Mouse (Mus musculus) induced T-regulatory cell, adult 2 months (primary cell): ENCODE results near the gene Cxcr2.

Experiments
- DNase-seq: peaks from one replicate; pipeline ENCODE4 v3.0.0-alpha.2; 2012; ENCODE audit warnings: low read depth

Gene Cxcr2

DNA sequence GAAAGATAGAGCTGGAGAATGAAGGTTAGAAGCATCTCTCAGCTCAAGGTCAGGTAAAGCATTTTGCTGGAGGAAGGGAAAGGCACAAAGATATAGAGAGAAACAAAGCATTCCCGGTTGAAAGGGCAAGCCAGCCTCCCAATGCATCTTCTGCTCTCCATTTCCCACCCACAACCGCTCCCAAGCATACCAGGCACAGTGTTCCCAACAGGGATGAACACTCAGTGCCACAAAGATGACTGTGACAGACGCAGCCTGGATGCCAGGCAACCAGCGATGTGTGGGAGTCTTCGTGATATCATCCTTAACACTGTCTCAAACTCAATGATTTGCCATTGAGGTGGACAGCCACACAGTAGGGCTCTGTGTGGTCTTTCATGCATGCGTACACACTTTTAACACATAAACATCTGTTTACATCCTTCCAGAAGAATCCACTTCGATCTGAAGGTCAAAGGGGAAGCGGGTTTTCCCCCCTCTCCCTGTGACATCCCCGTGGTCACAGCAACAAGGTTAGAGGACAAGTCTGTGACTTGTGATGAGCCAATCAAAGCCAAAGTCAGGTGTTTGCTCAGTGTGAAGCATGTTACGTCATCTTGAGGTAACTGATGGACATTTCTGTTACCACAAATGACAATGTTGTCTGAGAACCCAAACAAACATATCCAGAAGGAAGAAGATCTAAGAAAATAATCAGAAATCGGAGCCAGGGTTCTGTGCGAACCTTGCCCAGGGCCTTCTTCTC, 44.1 kb downstream of the Cxcr2 start:
- DNase-seq: peak; percentile 21

DNA sequence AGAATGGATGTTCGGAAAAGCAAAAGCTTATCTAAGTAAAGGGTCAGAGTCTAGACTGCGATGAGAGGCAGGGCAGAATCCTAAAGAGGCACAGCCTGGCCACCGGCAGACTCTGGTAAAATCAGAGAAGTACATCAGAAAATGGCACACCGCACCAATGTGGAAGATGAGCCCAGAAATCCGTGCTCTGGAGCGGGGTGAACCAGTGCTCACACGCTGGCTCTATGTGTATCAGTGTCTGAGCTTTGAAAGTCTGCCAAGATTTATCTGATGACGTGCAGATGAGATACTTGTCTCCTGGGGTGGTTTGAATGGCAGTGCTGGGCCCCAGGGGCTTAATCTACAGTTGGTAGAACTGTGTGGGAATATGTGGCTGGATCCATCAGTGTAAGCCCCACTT, 45.3 kb downstream of the Cxcr2 start:
- DNase-seq: no peak

DNA sequence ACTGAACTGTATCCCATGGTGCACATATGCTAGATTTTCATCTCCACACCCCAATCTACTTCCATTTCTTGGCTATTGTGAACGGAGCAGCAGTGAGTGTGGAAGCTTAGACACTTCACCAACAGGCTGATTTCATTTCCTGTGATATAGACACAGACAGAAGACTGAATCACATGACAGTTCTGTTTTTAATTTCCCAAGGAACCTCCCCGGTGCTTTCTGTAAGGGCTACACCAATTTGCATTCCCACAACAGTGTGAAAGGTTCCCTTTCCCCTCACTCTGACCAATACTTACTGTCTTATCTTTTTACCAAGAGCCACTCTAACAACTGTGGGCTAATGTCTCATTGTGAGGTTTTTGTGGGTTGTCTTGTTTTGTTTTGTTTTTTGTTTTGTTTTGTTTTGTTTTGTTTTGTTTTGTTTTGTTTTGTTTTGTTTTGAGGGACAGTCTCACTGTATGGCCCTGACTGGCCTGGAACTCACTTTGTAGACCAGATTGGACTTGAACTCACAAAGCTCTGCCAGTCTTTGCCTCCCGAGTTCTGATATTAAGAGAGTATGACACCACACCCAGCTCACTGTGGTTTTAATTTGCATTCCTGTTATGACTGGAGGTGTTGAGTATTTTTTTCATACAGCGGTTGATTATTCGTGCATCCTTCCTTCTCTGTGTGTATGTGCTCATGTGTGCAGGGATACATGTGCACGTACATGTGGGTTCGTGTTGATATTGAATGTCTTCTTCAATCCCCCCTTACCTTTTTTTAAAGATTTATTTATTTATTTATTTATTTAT, 47.5 kb downstream of the Cxcr2 start:
- peak; percentile 87 for DNase-seq

DNA sequence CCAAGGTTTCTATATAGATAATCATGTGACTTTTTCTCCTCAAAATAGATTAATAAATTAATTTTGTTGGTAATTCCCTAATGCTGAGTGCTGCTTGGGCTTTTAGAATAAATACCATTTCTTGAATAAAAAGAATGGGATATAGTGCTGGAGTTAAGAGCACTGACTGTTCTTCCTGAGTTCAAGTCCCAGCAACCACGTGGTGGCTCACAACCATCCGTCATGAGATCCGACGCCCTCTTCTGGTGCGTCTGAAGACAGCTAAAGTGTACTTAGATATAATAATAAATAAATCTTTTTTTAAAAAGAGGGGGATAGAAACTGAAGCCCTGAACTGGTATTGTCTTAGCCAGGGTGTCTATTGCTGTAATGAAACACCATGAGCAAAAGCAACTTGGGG, 49.7 kb downstream of the Cxcr2 start:
- DNase-seq: no peak

DNA sequence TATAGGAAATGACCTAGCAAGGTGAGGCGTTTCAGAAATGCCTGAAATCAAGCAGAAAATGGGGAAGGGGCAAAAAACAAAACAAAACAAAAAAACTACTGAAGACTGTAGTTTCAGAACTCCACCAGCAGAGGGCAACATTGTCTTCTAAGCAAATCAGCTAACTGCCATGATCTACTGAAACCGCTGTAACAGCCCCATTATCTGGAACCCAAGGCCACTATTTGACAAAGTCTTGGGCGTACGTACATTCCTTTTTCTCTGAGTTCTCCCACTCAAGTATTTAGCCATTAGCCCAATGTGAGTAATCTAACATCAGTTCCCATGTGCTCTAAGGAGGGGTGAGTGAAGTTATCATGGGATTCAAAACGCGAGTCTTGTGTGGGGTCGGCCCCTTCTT, 52.1 kb downstream of the Cxcr2 start:
- peak; percentile 82 for DNase-seq

DNA sequence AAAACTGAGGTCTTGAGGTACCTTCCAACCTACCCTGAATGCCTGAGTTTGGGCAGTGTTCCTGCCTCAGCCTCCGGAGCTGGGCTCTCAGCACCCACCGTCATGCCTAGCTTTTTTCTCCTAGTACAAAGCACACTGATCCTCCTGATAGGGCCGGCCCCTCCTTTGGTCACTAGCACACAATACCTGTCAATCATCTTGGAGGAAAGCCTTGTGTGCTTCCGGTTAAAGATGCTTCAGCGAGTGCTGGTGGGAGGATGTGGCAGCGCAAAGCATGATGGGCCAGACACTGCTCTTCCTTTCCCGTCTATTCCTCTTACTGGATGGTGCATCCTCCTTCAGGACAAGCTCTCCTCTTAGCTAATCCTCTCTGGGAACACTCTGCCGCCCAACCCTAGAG, 52.9 kb downstream of the Cxcr2 start:
- peak; percentile 35 for DNase-seq

DNA sequence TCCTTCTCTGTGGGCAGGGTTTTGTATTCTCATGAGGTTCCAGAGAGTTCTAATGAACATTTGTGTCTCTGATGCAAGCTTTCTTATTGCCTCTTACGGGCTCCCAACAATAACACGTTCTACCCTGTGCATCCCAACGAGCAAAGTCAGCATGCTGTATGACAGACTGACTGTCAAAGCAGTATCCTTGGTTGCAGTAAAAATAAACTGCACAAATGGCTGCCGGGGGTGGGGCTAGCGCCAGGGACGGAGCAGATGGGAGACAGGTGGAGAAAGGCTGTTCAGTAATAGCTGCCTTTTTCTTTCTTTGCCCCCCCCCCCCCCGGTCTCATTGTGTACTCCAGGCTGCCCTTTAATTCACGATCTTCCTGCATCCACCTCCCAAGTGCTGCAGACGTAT, 54.1 kb downstream of the Cxcr2 start:
- no peak for DNase-seq

DNA sequence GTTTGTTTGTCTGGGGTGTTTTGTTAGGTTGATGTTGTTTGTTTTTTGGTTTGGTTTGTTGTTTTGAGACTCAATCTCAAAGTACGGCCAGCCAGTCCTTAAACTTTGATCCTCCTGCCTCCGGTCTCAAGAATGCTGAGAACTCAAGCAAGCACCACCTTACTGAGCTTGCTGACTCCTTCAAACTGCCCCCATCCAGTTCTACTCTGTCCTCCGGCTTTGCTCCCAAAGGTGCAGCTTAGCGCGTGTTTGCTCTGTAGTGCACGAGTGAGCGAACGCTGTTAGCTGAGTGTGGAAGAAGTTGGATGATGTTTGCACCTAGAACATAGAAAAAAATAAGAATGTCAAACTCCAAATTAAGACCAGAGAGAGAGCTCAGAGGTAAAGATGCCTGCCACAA, 55.2 kb downstream of the Cxcr2 start:
- DNase-seq: no peak
